Mouse (Mus musculus): Measurements from ENCODE around the gene Cd180.

The Cd180 gene

DNA sequence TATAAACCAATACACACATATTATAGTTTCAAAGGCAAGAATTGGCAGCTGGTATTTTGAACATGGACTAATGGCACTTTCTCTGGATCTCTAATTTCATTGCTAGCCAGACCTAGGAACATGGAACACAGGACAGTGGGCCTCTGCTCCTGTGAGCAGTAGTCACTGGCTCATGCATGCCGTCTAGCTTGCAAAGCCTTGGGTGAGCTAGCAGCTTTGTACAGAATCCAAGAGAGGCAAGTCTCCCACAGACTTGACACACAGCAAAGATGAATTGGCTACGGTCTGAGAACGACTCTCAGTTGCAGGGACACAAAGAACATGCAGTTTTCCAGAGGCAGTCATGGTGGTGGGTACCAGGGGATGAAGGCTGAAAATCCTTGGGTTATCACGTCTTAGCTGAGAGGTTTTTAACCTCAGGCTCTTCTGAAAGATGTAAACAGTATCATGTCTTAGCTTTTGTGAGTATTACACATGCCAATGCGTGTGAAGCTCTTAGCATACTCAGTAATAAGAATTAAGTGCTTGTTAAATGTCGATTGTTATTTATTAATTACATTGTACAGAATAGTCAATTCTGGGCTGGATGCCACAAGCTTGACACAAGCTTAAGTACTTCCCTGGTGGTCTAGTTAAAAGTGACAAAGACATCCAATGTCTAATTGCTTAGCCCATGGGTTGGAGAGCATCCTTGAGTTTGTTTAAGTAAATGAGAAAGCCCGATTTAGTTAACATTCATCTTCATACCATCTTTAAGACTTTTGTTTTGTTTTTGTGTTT lies 90.4 kb downstream of the Cd180 start:
- DNase-seq (ENCODE audit: low read depth, low spot score) = no peak

DNA sequence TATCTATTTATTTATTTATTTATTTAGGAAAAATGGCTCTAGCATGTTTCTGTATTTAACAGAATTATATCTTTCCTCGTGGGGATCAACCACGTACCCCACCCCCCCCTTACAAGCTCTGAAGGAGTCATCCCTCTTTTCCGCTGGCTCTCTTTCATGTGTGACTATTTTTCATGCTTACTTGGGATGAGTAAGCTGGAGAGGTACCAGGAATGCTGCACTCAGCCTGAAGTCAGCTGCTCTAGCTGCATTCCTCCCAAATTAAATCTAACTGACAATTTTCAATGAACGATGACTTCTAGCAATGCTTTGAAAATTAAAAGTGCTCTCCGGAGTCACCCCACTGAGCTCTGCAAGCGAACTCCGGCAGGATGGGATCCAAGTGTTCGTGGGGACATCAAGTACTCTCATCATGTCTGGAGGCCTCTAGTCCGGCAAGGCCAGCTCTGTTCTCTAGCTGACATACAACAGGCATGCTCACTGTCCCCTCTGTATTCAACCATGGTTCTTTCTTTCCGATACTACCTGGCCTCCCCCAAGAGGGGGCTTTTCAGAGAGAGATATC lies 93.4 kb downstream of the Cd180 start:
- no peak for DNase-seq (ENCODE audit: low read depth, low spot score)

All from A20 (cell line).